ENCODE assay signal across 30 mouse cellular contexts in the genomic region with DNA sequence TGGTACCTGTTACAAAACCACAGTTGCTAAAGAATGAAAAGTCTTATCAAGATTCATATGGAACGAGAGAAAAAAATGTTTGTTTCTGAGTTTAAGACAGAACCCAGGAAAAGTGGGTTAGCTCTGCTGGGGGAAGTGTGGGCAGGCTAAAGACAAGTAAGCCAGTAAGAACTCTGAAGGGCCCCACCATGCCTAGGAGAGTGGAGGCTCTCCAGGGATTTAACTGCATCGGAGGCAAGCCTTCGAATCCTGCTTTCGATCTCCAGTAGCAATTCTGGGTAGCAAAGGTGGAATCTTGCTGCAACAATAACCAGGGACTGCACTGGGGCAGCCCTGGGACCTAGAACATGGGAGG.
A peak's percentile ranks its signal among the peaks of the same experiment; 100 is the strongest.
DNase-seq lines count a peak whose midpoint lies in the region; ATAC-seq and TF ChIP-seq lines count a peak whose summit lies in the region.
"Had no signal": no experiment of that assay in that cellular context is flagged by ENCODE, and none has a peak within 500 bp of the region (broad histone marks: within the 10 kb centered on the region; RNA-seq: fewer than 3 reads in every experiment).

No protein-coding gene starts in this region.

- WGBS in intestine, embryonic 16.5 days = 69% methylated on average over 4 of the region's 4 CpGs
- WGBS in intestine, postnatal 0 days = 41% methylated on average over 4 of the region's 4 CpGs
- 67% methylated on average over 4 of the region's 4 CpGs for WGBS in liver, embryonic 11.5 days
- 61% methylated on average over 4 of the region's 4 CpGs for WGBS in liver, postnatal 0 days (ENCODE audit: insufficient replicate concordance)
- 89% methylated on average over 4 of the region's 4 CpGs for WGBS in midbrain, embryonic 13.5 days

- H3K79me2 ChIP-seq in MEL (ENCODE audit: control insufficient read depth, insufficient read depth, low read length, poor library complexity) = no peaks in the 10 kb centered on the region

- TF ChIP-seq POLR2A in MEL (IDR thresholded peaks at IDR 0.05; ENCODE audit: control insufficient read depth in 1 of 2, insufficient read depth in 1 of 2, low read depth in 1 of 2, low read length in 2 of 2, poor library complexity in 1 of 2) = no peak

- TF ChIP-seq EP300 in MEL (IDR thresholded peaks at IDR 0.05; ENCODE audit: low read depth in 1 of 2, low read length in 2 of 2) = no peak
- TF ChIP-seq EP300 in liver, postnatal 0 days (IDR thresholded peaks at IDR 0.05; ENCODE audit: low read depth) = no peak

- DNase-seq in MEL (ENCODE audit: low read depth, low spot score) = no peak
- no peak for DNase-seq in liver, embryonic 11.5 days (ENCODE audit: low spot score)
- DNase-seq in liver, postnatal 0 days = no peak
- no peak for DNase-seq in Muller cell, postnatal 12 days (ENCODE audit: inconsistent ontology term)
- DNase-seq: adrenal gland, adult 2 months; adrenal gland, postnatal 36 days; cerebellum, adult 8-10 months; cerebellum, postnatal 36 days; gastrocnemius, adult 2 months; heart, adult 2 months; heart, postnatal 14 days; kidney, adult 9 months; kidney, postnatal 10 days; lung, adult 2 months; lung, postnatal 14 days; right cerebral cortex, postnatal 4 days; thymus, postnatal 4 days had no signal

- peak overlapping the region; percentile 29; the same call in 1 of the 2 replicates for H3K27ac ChIP-seq in intestine, embryonic 16.5 days (ENCODE audit: low read length)
- H3K27ac ChIP-seq in intestine, postnatal 0 days (ENCODE audit: low read depth, low read length) = no peak overlapping the region; the same call in 1 of the 2 replicates
- H3K27ac ChIP-seq in MEL (ENCODE audit: control insufficient read depth, low read depth, low read length) = no peak overlapping the region
- H3K27ac ChIP-seq in liver, embryonic 11.5 days (ENCODE audit: low read depth, low read length) = peak overlapping the region; percentile 22; the same call in 1 of the 2 replicates
- H3K27ac ChIP-seq in liver, postnatal 0 days (ENCODE audit: low read depth) = peak overlapping the region; percentile 36; the same call in 1 of the 2 replicates
- H3K27ac ChIP-seq in midbrain, embryonic 13.5 days = no peak overlapping the region
- H3K27ac ChIP-seq: gastrocnemius, adult 2 months; heart, adult 2 months; hindbrain, embryonic 10.5 days; hindbrain, postnatal 0 days; intestine, embryonic 15.5 days; limb, embryonic 13.5 days; neural tube, embryonic 12.5 days had no signal

- TF ChIP-seq RAD21 in MEL (IDR thresholded peaks at IDR 0.05; ENCODE audit: low read depth, low read length) = no peak

- H3K9ac ChIP-seq in intestine, embryonic 16.5 days (ENCODE audit: low read depth, low read length) = no peak overlapping the region
- no peak overlapping the region for H3K9ac ChIP-seq in intestine, postnatal 0 days (ENCODE audit: low read depth, low read length)
- H3K9ac ChIP-seq in MEL (ENCODE audit: control insufficient read depth, low read depth, low read length, poor library complexity, severe bottlenecking) = no peak overlapping the region
- H3K9ac ChIP-seq in liver, embryonic 11.5 days (ENCODE audit: low read depth, low read length) = no peak overlapping the region
- H3K9ac ChIP-seq in liver, postnatal 0 days (replicated peaks) = no peak overlapping the region
- H3K9ac ChIP-seq in midbrain, embryonic 13.5 days (replicated peaks) = no peak overlapping the region
- H3K9ac ChIP-seq: intestine, embryonic 15.5 days; limb, embryonic 13.5 days; neural tube, embryonic 12.5 days had no signal

- H3K4me2 ChIP-seq in intestine, embryonic 16.5 days (ENCODE audit: low read depth, low read length) = no peak overlapping the region
- no peak overlapping the region for H3K4me2 ChIP-seq in intestine, postnatal 0 days (replicated peaks; ENCODE audit: low read depth)
- no peak overlapping the region for H3K4me2 ChIP-seq in liver, embryonic 11.5 days
- no peak overlapping the region for H3K4me2 ChIP-seq in liver, postnatal 0 days (ENCODE audit: low read depth, low read length)
- no peak overlapping the region for H3K4me2 ChIP-seq in midbrain, embryonic 13.5 days (replicated peaks)
- H3K4me2 ChIP-seq: intestine, embryonic 15.5 days; limb, embryonic 13.5 days; midbrain, embryonic 11.5 days; neural tube, embryonic 12.5 days had no signal

- no peak for ATAC-seq in intestine, embryonic 16.5 days
- ATAC-seq in intestine, postnatal 0 days = no peak
- no peak for ATAC-seq in liver, embryonic 11.5 days (replicated peaks; ENCODE audit: low FRiP score)
- no peak for ATAC-seq in liver, postnatal 0 days
- ATAC-seq in midbrain, embryonic 13.5 days = no peak
- ATAC-seq: activated CD4-positive, CD25-positive, alpha-beta regulatory T cell, adult 4 months; CD4-positive, CD25-positive, alpha-beta regulatory T cell, adult 4 months; forebrain, embryonic 14.5 days; hindbrain, postnatal 0 days had no signal

- no peak for TF ChIP-seq CTCF in intestine, postnatal 0 days (IDR thresholded peaks at IDR 0.05; ENCODE audit: low read depth)
- no peak for TF ChIP-seq CTCF in MEL (IDR thresholded peaks at IDR 0.05 in 2 of 3, conservative IDR thresholded peaks at IDR 0.05 in 1 of 3; ENCODE audit: control insufficient read depth in 1 of 3, insufficient read depth in 1 of 3, low read depth in 2 of 3, low read length in 3 of 3, poor library complexity in 1 of 3, severe bottlenecking in 1 of 3)
- TF ChIP-seq CTCF in liver, postnatal 0 days (IDR thresholded peaks at IDR 0.05; ENCODE audit: low read depth) = no peak

- H3K4me1 ChIP-seq in intestine, embryonic 16.5 days (ENCODE audit: control insufficient read depth, insufficient read depth, low read length) = peaks cover 5% of the 10 kb centered on the region
- H3K4me1 ChIP-seq in intestine, postnatal 0 days (replicated peaks; ENCODE audit: control insufficient read depth, insufficient read depth, low read length) = no peaks in the 10 kb centered on the region
- peaks cover 17 to 39% of the 10 kb centered on the region in 2 experiments for H3K4me1 ChIP-seq in MEL (ENCODE audit: control insufficient read depth in 1 of 2, insufficient read depth in 2 of 2, low read length in 2 of 2)
- peaks cover 52% of the 10 kb centered on the region for H3K4me1 ChIP-seq in liver, embryonic 11.5 days (replicated peaks; ENCODE audit: control insufficient read depth, insufficient read depth, low read length)
- H3K4me1 ChIP-seq in liver, postnatal 0 days (ENCODE audit: insufficient read depth) = peaks cover 36% of the 10 kb centered on the region
- H3K4me1 ChIP-seq in midbrain, embryonic 13.5 days (replicated peaks) = no peaks in the 10 kb centered on the region
- H3K4me1 ChIP-seq: limb, embryonic 13.5 days; neural tube, embryonic 12.5 days had no signal

- no peaks in the 10 kb centered on the region for H3K36me3 ChIP-seq in intestine, embryonic 16.5 days (ENCODE audit: control insufficient read depth, insufficient read depth, low read length)
- H3K36me3 ChIP-seq in intestine, postnatal 0 days (ENCODE audit: control insufficient read depth, insufficient read depth) = no peaks in the 10 kb centered on the region
- H3K36me3 ChIP-seq in MEL (ENCODE audit: control insufficient read depth in 1 of 2, insufficient read depth in 2 of 2, low read length in 2 of 2) = peaks cover 0 to 35% of the 10 kb centered on the region in 2 experiments; a peak in 2 of 4 replicates
- H3K36me3 ChIP-seq in liver, embryonic 11.5 days (ENCODE audit: control insufficient read depth, insufficient read depth, low read length) = no peaks in the 10 kb centered on the region
- no peaks in the 10 kb centered on the region; the same call in 1 of the 2 replicates for H3K36me3 ChIP-seq in liver, postnatal 0 days (replicated peaks; ENCODE audit: insufficient read depth, low read length)
- H3K36me3 ChIP-seq in midbrain, embryonic 13.5 days = peaks cover 57% of the 10 kb centered on the region
- H3K36me3 ChIP-seq: intestine, embryonic 15.5 days had no signal

- H3K9me3 ChIP-seq in intestine, embryonic 16.5 days (ENCODE audit: control insufficient read depth, low read length) = no peaks in the 10 kb centered on the region
- H3K9me3 ChIP-seq in intestine, postnatal 0 days (ENCODE audit: control insufficient read depth) = no peaks in the 10 kb centered on the region
- H3K9me3 ChIP-seq in MEL (replicated peaks; ENCODE audit: insufficient read depth, low read length) = no peaks in the 10 kb centered on the region
- no peaks in the 10 kb centered on the region for H3K9me3 ChIP-seq in liver, embryonic 11.5 days (ENCODE audit: control insufficient read depth, low read length)
- no peaks in the 10 kb centered on the region for H3K9me3 ChIP-seq in liver, postnatal 0 days (ENCODE audit: low read length)
- H3K9me3 ChIP-seq in midbrain, embryonic 13.5 days = no peaks in the 10 kb centered on the region
- H3K9me3 ChIP-seq: hindbrain, embryonic 10.5 days; intestine, embryonic 15.5 days; limb, embryonic 13.5 days; neural tube, embryonic 12.5 days had no signal

- no peak overlapping the region for H3K4me3 ChIP-seq in intestine, embryonic 16.5 days (ENCODE audit: low read length)
- H3K4me3 ChIP-seq in intestine, postnatal 0 days (ENCODE audit: low read depth, low read length) = no peak overlapping the region
- H3K4me3 ChIP-seq in MEL (ENCODE audit: control insufficient read depth in 1 of 2, insufficient read depth in 1 of 2, low read depth in 2 of 2, low read length in 2 of 2) = no peak overlapping the region
- no peak overlapping the region for H3K4me3 ChIP-seq in liver, embryonic 11.5 days (ENCODE audit: low read depth, low read length)
- no peak overlapping the region for H3K4me3 ChIP-seq in liver, postnatal 0 days (ENCODE audit: low read depth, low read length)
- no peak overlapping the region for H3K4me3 ChIP-seq in midbrain, embryonic 13.5 days (replicated peaks)
- H3K4me3 ChIP-seq: gastrocnemius, adult 2 months; heart, adult 2 months; hindbrain, embryonic 10.5 days; intestine, embryonic 15.5 days; limb, embryonic 13.5 days; myocyte; neural tube, embryonic 12.5 days had no signal

- H3K27me3 ChIP-seq in intestine, embryonic 16.5 days (replicated peaks; ENCODE audit: control insufficient read depth, insufficient read depth, low read length) = no peaks in the 10 kb centered on the region
- H3K27me3 ChIP-seq in intestine, postnatal 0 days (replicated peaks; ENCODE audit: control insufficient read depth, insufficient read depth, low read length) = no peaks in the 10 kb centered on the region
- H3K27me3 ChIP-seq in MEL (ENCODE audit: control insufficient read depth in 1 of 2, insufficient read depth in 2 of 2, low read length in 2 of 2) = no peaks in the 10 kb centered on the region
- no peaks in the 10 kb centered on the region for H3K27me3 ChIP-seq in liver, embryonic 11.5 days (replicated peaks; ENCODE audit: control insufficient read depth, insufficient read depth, low read length)
- H3K27me3 ChIP-seq in liver, postnatal 0 days (ENCODE audit: insufficient read depth, low read length) = no peaks in the 10 kb centered on the region
- no peaks in the 10 kb centered on the region for H3K27me3 ChIP-seq in midbrain, embryonic 13.5 days
- H3K27me3 ChIP-seq: intestine, embryonic 15.5 days; limb, embryonic 13.5 days; neural tube, embryonic 12.5 days had no signal

TF ChIP-seq in MEL, 35 proteins besides CTCF, POLR2A, EP300 and RAD21:
- TF ChIP-seq MAX (IDR thresholded peaks at IDR 0.05; ENCODE audit: low read length) (no peak), ZNF384 (IDR thresholded peaks at IDR 0.05; ENCODE audit: low read depth, low read length) (0 out of 2 replicates have a peak, but pooled peaks have one; percentile 21), HCFC1 (IDR thresholded peaks at IDR 0.05; ENCODE audit: low read depth, low read length) (no peak), GATA1 (IDR thresholded peaks at IDR 0.05; ENCODE audit: low read depth, low read length) (no peak)

Comparison
In these comparisons a context has a peak if more than half of its experiments do, and no peak if none do; other contexts are left out.
1. H3K27ac ChIP-seq: peak in intestine, embryonic 16.5 days (single experiment), liver, embryonic 11.5 days (single experiment) and liver, postnatal 0 days (single experiment); none in intestine, postnatal 0 days (single experiment), MEL (single experiment) and midbrain, embryonic 13.5 days (single experiment).